Mouse (Mus musculus) CH12.LX (cell line): ENCODE data around the gene Lyl1. TPM values are rescaled to one million over a fixed set of nuclear protein-coding genes. Genes with fewer than 3 reads are reported as not detected.

Experiments used
- DNase-seq: peaks from one replicate; pipeline ENCODE4 v3.0.0-alpha.2; 2013; ENCODE audit errors: extremely low read depth
- H3K27ac ChIP-seq: 2 replicates; pipeline ENCODE4 v1.5.1; 2012; ENCODE audit warnings: low read depth, mild to moderate bottlenecking, control low read depth, moderate library complexity; ENCODE audit not compliant: insufficient read depth
- H3K27me3 ChIP-seq: replicated peaks from 2 replicates; pipeline ENCODE3; 2012; ENCODE audit warnings: inconsistent platforms
- H3K36me3 ChIP-seq, 2 experiments: replicated peaks in 1 of 2; 2 replicates each; pipeline versions ENCODE3 to v1.6.1; 2012; ENCODE audit warnings: inconsistent platforms in 1 of 2, low read length in 1 of 2, mild to moderate bottlenecking in 1 of 2, mixed read lengths in 1 of 2, moderate library complexity in 1 of 2; ENCODE audit not compliant: control insufficient read depth in 1 of 2, insufficient read depth in 1 of 2
- H3K4me1 ChIP-seq, 2 experiments: 2 replicates each; pipeline ENCODE4 v1.6.1; 2012; ENCODE audit warnings: inconsistent platforms in 1 of 2, moderate library complexity in 1 of 2; ENCODE audit not compliant: insufficient read depth in 2 of 2, control insufficient read depth in 1 of 2
- H3K4me2 ChIP-seq: 2 replicates; pipeline ENCODE4 v1.6.1; 2012; ENCODE audit warnings: low read depth, mild to moderate bottlenecking, control low read depth; ENCODE audit not compliant: poor library complexity, insufficient read depth, severe bottlenecking
- H3K4me3 ChIP-seq, 3 experiments: fragments of 150-350 bp in 1 of 3; sonication (generic) in 1 of 3; replicated peaks in 1 of 3; 2 replicates each; pipeline versions ENCODE3 to v1.5.1; 2011 to 2012; ENCODE audit warnings: low read depth in 2 of 3, low read length in 2 of 3, mild to moderate bottlenecking in 2 of 3, moderate library complexity in 2 of 3, control low read depth in 1 of 3, improper control_type of control experiment in 1 of 3, inconsistent platforms in 1 of 3, mixed read lengths in 1 of 3; ENCODE audit not compliant: poor library complexity in 1 of 3
- H3K79me2 ChIP-seq: replicated peaks from 2 replicates; pipeline ENCODE4 v1.6.1; 2012; ENCODE audit warnings: mild to moderate bottlenecking, moderate library complexity; ENCODE audit not compliant: control insufficient read depth, poor library complexity, insufficient read depth, severe bottlenecking; ENCODE audit errors: extremely low read depth
- H3K9ac ChIP-seq: 2 replicates; pipeline ENCODE4 v1.6.1; 2012; ENCODE audit warnings: low read depth, mild to moderate bottlenecking, control low read depth, moderate library complexity; ENCODE audit not compliant: insufficient read depth
- H3K9me3 ChIP-seq: replicated peaks from 2 replicates; pipeline ENCODE3; 2012; ENCODE audit warnings: low read length, inconsistent platforms, mixed read lengths
- CHD1 ChIP-seq: IDR thresholded peaks from 2 replicates; pipeline ENCODE4 v1.6.1; 2012; ENCODE audit warnings: low read depth, low read length, improper control_type of control experiment, inconsistent platforms
- ELF1 ChIP-seq: IDR thresholded peaks from 2 replicates; pipeline ENCODE4 v1.6.1; 2014; ENCODE audit warnings: low read depth, mild to moderate bottlenecking, inconsistent platforms, low read length, improper control_type of control experiment
- EP300 ChIP-seq: IDR thresholded peaks from 2 replicates; pipeline ENCODE4 v1.6.1; 2011; ENCODE audit warnings: low read length, improper control_type of control experiment
- ETS1 ChIP-seq: conservative IDR thresholded peaks from 2 replicates; pipeline ENCODE4 v1.6.1; 2012; ENCODE audit warnings: low read depth, mild to moderate bottlenecking, inconsistent platforms, low read length, improper control_type of control experiment, moderate library complexity
- HCFC1 ChIP-seq: IDR thresholded peaks from 2 replicates; pipeline ENCODE4 v1.6.1; 2012; ENCODE audit warnings: low read depth, mild to moderate bottlenecking, inconsistent platforms, low read length, improper control_type of control experiment
- MAFK ChIP-seq: IDR thresholded peaks from 2 replicates; pipeline ENCODE4 v1.6.1; 2011; ENCODE audit warnings: low read length, improper control_type of control experiment; ENCODE audit not compliant: insufficient replicate concordance
- MEF2A ChIP-seq: IDR thresholded peaks from 2 replicates; pipeline ENCODE4 v1.6.1; 2014; ENCODE audit warnings: low read depth, mild to moderate bottlenecking, inconsistent platforms, low read length, improper control_type of control experiment, borderline replicate concordance
- NRF1 ChIP-seq: IDR thresholded peaks from 2 replicates; pipeline ENCODE4 v1.6.1; 2014; ENCODE audit warnings: low read depth, mild to moderate bottlenecking, inconsistent platforms, low read length, improper control_type of control experiment, moderate library complexity
- RAD21 ChIP-seq: IDR thresholded peaks from 2 replicates; pipeline ENCODE4 v1.6.1; 2011; ENCODE audit warnings: low read depth, mild to moderate bottlenecking, low read length, improper control_type of control experiment, moderate library complexity
- TBP ChIP-seq: conservative IDR thresholded peaks from 2 replicates; pipeline ENCODE4 v1.6.1; 2011; ENCODE audit warnings: low read depth, low read length, improper control_type of control experiment
- USF1 ChIP-seq: IDR thresholded peaks from 2 replicates; pipeline ENCODE4 v1.6.1; 2014; ENCODE audit warnings: low read depth, mild to moderate bottlenecking, inconsistent platforms, low read length, improper control_type of control experiment
- USF2 ChIP-seq: conservative IDR thresholded peaks from 2 replicates; pipeline ENCODE4 v1.6.1; 2011; ENCODE audit warnings: low read depth, low read length, improper control_type of control experiment
- dilution Hi-C: fragments of 300-500 bp; cut with MboI; formaldehyde crosslinking; loops from 2 replicates; pipeline ENCODE4 v1.14.3; 2020; ENCODE audit warnings: low sequenced_read_pairs; ENCODE audit not compliant: extremely low pct_unique_long_range_greater_than_20kb, extremely low pct_ligation_motif_present
- in situ Hi-C: fragments of 300-500 bp; cut with MboI; formaldehyde crosslinking; loops from 3 replicates; pipeline ENCODE4 v1.14.3; 2019; ENCODE audit warnings: low sequenced_read_pairs, low pct_ligation_motif_present, low pct_unique_long_range_greater_than_20kb, mixed read lengths
- polyA plus RNA-seq: library from polyadenylated mRNA; unstranded; fragments of >175 nt; gene quantifications from 2 replicates; pipeline ENCODE4 v1.2.1, GENCODE M21; 2012; ENCODE audit warnings: low read depth; ENCODE audit not compliant: insufficient read length
- total RNA-seq, 2 experiments: library from RNA; depleted of rRNA; stranded (reverse); fragments of 300-350 nt in 1 of 2; fragments of >200 nt in 1 of 2; gene quantifications; 2 replicates each; pipeline ENCODE4 v1.2.3; 2012 to 2014

Lyl1 gene
- total and polyA plus RNA-seq, 3 experiments = 20.6 to 53.2 (median 38.5) TPM

DNA sequence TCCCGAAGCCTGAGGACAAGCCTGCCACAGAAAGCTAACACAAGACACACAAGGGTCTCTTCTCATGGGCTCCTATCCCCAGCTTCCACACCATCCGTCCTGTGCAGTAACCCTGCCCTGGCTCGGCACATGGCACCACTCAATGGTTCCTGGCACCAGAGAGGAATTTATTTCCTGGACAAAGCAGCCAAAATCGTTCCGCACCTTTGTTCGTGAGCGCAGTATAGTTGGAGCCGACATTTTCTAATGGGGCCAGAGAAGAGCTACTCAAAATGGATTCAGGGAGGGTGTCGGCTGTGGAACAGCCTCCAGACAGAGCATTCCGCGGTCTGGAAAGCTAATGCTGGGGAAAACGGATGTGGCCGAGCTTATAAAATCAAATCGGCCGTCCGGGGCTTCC, 48.3 kb downstream of the Lyl1 start:
- no peak for DNase-seq
- TF ChIP-seq RAD21 = no peak
- TF ChIP-seq EP300 = no peak
- no peak for TF ChIP-seq ETS1
- TF ChIP-seq TBP = no peak
- TF ChIP-seq ELF1 = no peak
- TF ChIP-seq USF1 = no peak
- TF ChIP-seq MEF2A = no peak
- in situ Hi-C loops = no loop called here
- H3K79me2 ChIP-seq = no peaks in the 10 kb centered on the region
- peaks cover 77% of the 10 kb centered on the region for H3K27me3 ChIP-seq
- H3K4me2 ChIP-seq = no peak overlapping the region
- H3K4me3 ChIP-seq = no peak overlapping the region
- H3K9me3 ChIP-seq = no peaks in the 10 kb centered on the region
- H3K27ac ChIP-seq = no peak overlapping the region
- no peak overlapping the region for H3K9ac ChIP-seq
- dilution Hi-C loops = no loop called here
- no peaks in the 10 kb centered on the region for H3K36me3 ChIP-seq
- H3K4me1 ChIP-seq = peaks cover 7 to 9% of the 10 kb centered on the region in 2 experiments

DNA sequence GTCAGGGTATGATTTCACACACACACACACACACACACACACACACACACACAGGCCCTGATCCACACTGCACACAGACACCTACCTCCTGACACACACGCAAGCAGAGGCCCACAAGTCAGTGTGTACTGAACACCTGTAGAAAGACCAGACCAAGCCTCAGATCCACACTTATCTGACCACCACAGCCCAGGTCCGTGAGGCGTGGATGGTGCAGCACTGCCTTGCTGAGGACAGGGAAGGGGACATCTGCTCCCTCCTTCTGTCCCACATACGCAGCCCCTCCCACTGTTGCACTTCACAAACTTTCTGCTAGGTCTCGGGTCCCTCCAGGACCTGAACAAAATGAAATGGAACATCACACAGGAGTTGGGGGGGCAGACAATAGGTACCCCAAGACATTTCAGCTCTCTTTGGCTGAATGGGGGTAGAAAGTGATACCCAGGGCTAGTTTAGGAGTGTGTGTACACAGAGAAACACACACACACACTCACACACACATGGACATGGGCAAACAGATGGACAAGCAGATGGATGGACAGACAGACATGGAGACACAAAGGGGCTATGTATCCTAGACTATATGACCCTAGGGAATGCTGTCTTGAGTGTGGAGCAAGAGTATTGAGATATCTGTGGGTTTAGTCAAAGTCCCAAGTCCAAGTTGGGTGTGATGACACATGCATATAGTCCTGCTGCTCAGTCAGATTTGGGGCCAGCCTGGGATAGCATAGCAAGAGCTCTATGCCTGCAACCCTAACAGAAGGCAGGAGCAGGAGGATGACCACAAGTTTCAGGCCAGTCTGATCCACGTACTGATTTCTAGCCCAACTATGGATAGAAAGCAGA, 51.7 kb downstream of the Lyl1 start:
- DNase-seq = no peak
- H3K4me2 ChIP-seq = no peak overlapping the region
- H3K27me3 ChIP-seq = peaks cover 70% of the 10 kb centered on the region
- no peak for TF ChIP-seq HCFC1
- no peak for TF ChIP-seq MAFK
- TF ChIP-seq USF1 = no peak
- no peak for TF ChIP-seq CHD1
- no peak for TF ChIP-seq ELF1
- TF ChIP-seq USF2 = no peak
- TF ChIP-seq NRF1 = no peak
- in situ Hi-C loops (no loop called here), dilution Hi-C loops (no loop called here)
- H3K36me3 ChIP-seq = no peaks in the 10 kb centered on the region
- no peaks in the 10 kb centered on the region for H3K4me1 ChIP-seq
- no peak overlapping the region for H3K27ac ChIP-seq
- H3K9me3 ChIP-seq = no peaks in the 10 kb centered on the region
- H3K4me3 ChIP-seq = no peak overlapping the region
- H3K9ac ChIP-seq = no peak overlapping the region
- no peaks in the 10 kb centered on the region for H3K79me2 ChIP-seq

Other genes starting within 250 kb of the Lyl1 start
- gene Ier2, start 38.6 kb upstream of the Lyl1 start, total RNA-seq (2012; rRNA removed) = 22.7 and 30.3 TPM in 2 replicates
- gene Ier2, start 38.6 kb upstream of the Lyl1 start, total RNA-seq (2014; rRNA removed) = 30.9 and 35.4 TPM in 2 replicates
- 25.7 and 26.3 TPM in 2 replicates for gene Ier2, start 38.6 kb upstream of the Lyl1 start, polyA plus RNA-seq
- 157 and 160 TPM in 2 replicates for gene Trmt1, start 15.2 kb upstream of the Lyl1 start, total RNA-seq (2012; rRNA removed)
- 77.0 and 94.5 TPM in 2 replicates for gene Trmt1, start 15.2 kb upstream of the Lyl1 start, total RNA-seq (2014; rRNA removed)
- 140 and 157 TPM in 2 replicates for gene Trmt1, start 15.2 kb upstream of the Lyl1 start, polyA plus RNA-seq
- gene Nacc1, start 13.6 kb upstream of the Lyl1 start, total RNA-seq (2012; rRNA removed) = 45.1 and 49.0 TPM in 2 replicates
- 21.9 and 23.3 TPM in 2 replicates for gene Nacc1, start 13.6 kb upstream of the Lyl1 start, total RNA-seq (2014; rRNA removed)
- 73.0 and 84.1 TPM in 2 replicates for gene Nacc1, start 13.6 kb upstream of the Lyl1 start, polyA plus RNA-seq
- 0.17 TPM in 1 of 2 replicates, not detected in the other for gene G430095P16Rik, start 21.6 kb downstream of the Lyl1 start, total RNA-seq (2012; rRNA removed)
- 0.39 TPM in 1 of 2 replicates, not detected in the other for gene G430095P16Rik, start 21.6 kb downstream of the Lyl1 start, total RNA-seq (2014; rRNA removed)
- gene G430095P16Rik, start 21.6 kb downstream of the Lyl1 start, polyA plus RNA-seq = not detected in 2 replicates
- 0.76 and 1.1 TPM in 2 replicates for gene Nfix, start 98.9 kb downstream of the Lyl1 start, total RNA-seq (2012; rRNA removed)
- 0.09 and 0.19 TPM in 2 replicates for gene Nfix, start 98.9 kb downstream of the Lyl1 start, total RNA-seq (2014; rRNA removed)
- 8.6 and 10.5 TPM in 2 replicates for gene Nfix, start 98.9 kb downstream of the Lyl1 start, polyA plus RNA-seq
- gene Dand5, start 121.4 kb downstream of the Lyl1 start, total RNA-seq (2012; rRNA removed) = 1.7 TPM in 2 replicates
- 1.4 and 1.8 TPM in 2 replicates for gene Dand5, start 121.4 kb downstream of the Lyl1 start, total RNA-seq (2014; rRNA removed)
- gene Dand5, start 121.4 kb downstream of the Lyl1 start, polyA plus RNA-seq = 1.5 and 1.7 TPM in 2 replicates
- gene Gadd45gip1, start 130.1 kb downstream of the Lyl1 start, total RNA-seq (2012; rRNA removed) = 53.6 and 59.7 TPM in 2 replicates
- 56.6 and 56.9 TPM in 2 replicates for gene Gadd45gip1, start 130.1 kb downstream of the Lyl1 start, total RNA-seq (2014; rRNA removed)
- 56.6 and 57.6 TPM in 2 replicates for gene Gadd45gip1, start 130.1 kb downstream of the Lyl1 start, polyA plus RNA-seq
- gene Rad23a, start 139.2 kb downstream of the Lyl1 start, total RNA-seq (2012; rRNA removed) = 87.0 and 115 TPM in 2 replicates
- gene Rad23a, start 139.2 kb downstream of the Lyl1 start, total RNA-seq (2014; rRNA removed) = 66.4 and 66.5 TPM in 2 replicates
- 135 and 143 TPM in 2 replicates for gene Rad23a, start 139.2 kb downstream of the Lyl1 start, polyA plus RNA-seq
- gene Calr, start 145.5 kb downstream of the Lyl1 start, total RNA-seq (2012; rRNA removed) = 395 and 738 TPM in 2 replicates
- 627 and 669 TPM in 2 replicates for gene Calr, start 145.5 kb downstream of the Lyl1 start, total RNA-seq (2014; rRNA removed)
- gene Calr, start 145.5 kb downstream of the Lyl1 start, polyA plus RNA-seq = 1,181 and 1,636 TPM in 2 replicates
- 142 and 165 TPM in 2 replicates for gene Farsa, start 155.5 kb downstream of the Lyl1 start, total RNA-seq (2012; rRNA removed)
- gene Farsa, start 155.5 kb downstream of the Lyl1 start, total RNA-seq (2014; rRNA removed) = 144 and 146 TPM in 2 replicates
- 175 and 192 TPM in 2 replicates for gene Farsa, start 155.5 kb downstream of the Lyl1 start, polyA plus RNA-seq
- gene Syce2, start 170.7 kb downstream of the Lyl1 start, total RNA-seq (2012; rRNA removed) = not detected in 2 replicates
- not detected in 2 replicates for gene Syce2, start 170.7 kb downstream of the Lyl1 start, total RNA-seq (2014; rRNA removed)
- 0.54 TPM in 1 of 2 replicates, not detected in the other for gene Syce2, start 170.7 kb downstream of the Lyl1 start, polyA plus RNA-seq
- gene Gcdh, start 192.5 kb downstream of the Lyl1 start, total RNA-seq (2012; rRNA removed) = 26.2 and 27.3 TPM in 2 replicates
- 16.4 and 20.6 TPM in 2 replicates for gene Gcdh, start 192.5 kb downstream of the Lyl1 start, total RNA-seq (2014; rRNA removed)
- gene Gcdh, start 192.5 kb downstream of the Lyl1 start, polyA plus RNA-seq = 13.7 and 17.7 TPM in 2 replicates
- 0.34 and 0.38 TPM in 2 replicates for gene Klf1, start 200.5 kb downstream of the Lyl1 start, total RNA-seq (2012; rRNA removed)
- 0.20 and 0.24 TPM in 2 replicates for gene Klf1, start 200.5 kb downstream of the Lyl1 start, total RNA-seq (2014; rRNA removed)
- 0.20 and 0.26 TPM in 2 replicates for gene Klf1, start 200.5 kb downstream of the Lyl1 start, polyA plus RNA-seq
- gene Dnase2a, start 207.1 kb downstream of the Lyl1 start, total RNA-seq (2012; rRNA removed) = 12.8 and 13.6 TPM in 2 replicates
- gene Dnase2a, start 207.1 kb downstream of the Lyl1 start, total RNA-seq (2014; rRNA removed) = 15.0 and 18.4 TPM in 2 replicates
- gene Dnase2a, start 207.1 kb downstream of the Lyl1 start, polyA plus RNA-seq = 25.4 and 31.4 TPM in 2 replicates
- gene Mast1, start 235.9 kb downstream of the Lyl1 start, total RNA-seq (2012; rRNA removed) = 0.08 and 0.21 TPM in 2 replicates
- not detected in 2 replicates for gene Mast1, start 235.9 kb downstream of the Lyl1 start, total RNA-seq (2014; rRNA removed)
- 0.34 and 0.55 TPM in 2 replicates for gene Mast1, start 235.9 kb downstream of the Lyl1 start, polyA plus RNA-seq
- gene Rtbdn, start 245.5 kb downstream of the Lyl1 start, total RNA-seq (2012; rRNA removed) = 0.17 and 0.21 TPM in 2 replicates
- gene Rtbdn, start 245.5 kb downstream of the Lyl1 start, total RNA-seq (2014; rRNA removed) = not detected in 2 replicates
- gene Rtbdn, start 245.5 kb downstream of the Lyl1 start, polyA plus RNA-seq = 0.93 and 1.8 TPM in 2 replicates